Mouse (Mus musculus) stomach, postnatal 0 days (tissue): ENCODE results near the gene Ttyh2.

Experiments
- CTCF ChIP-seq: IDR thresholded peaks from 2 replicates; pipeline ENCODE4 v1.5.1; 2016; ENCODE audit warnings: antibody characterized with exemption, low read depth, mild to moderate bottlenecking, moderate library complexity
- EP300 ChIP-seq: optimal IDR thresholded peaks from 2 replicates; pipeline ENCODE3; 2016; ENCODE audit warnings: antibody characterized with exemption

- TF ChIP-seq EP300 (no peak), CTCF (no peak)
These were observed 38.3 kb upstream of the Ttyh2 start for GRCm38 (mm10) chr11:114636727-114637505.
